Mouse (Mus musculus): ENCODE results near the gene Cmip. TPM values are rescaled to one million over a fixed set of nuclear protein-coding genes. Genes with fewer than 3 reads are reported as not detected.

Gene Cmip
- total RNA-seq, 2 experiments from 2014 or later, result 299 to 317 TPM

DNA sequence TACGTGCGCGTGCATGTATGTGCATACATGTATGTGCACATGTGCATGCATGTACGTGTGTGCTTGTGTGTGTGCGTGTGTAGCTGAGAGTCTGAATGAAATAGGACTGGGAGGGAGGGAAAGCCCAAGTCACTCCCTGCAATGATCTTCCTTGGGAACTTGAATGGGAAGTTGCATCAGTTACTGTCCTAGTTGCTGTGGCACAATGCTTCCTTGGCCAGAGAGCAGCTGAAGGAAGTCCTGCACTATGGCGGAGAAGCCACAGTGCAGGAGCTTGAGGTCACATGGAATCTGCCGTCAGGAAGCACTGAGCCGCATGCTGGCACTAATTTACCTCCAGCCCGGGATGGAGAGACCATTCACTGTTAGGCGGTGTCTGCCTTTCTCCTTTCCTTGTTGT lies 37.9 kb downstream of the Cmip start:
- DNase-seq (ENCODE audit: low spot score in 2 of 2), result no peak

GRCm38 (mm10) chr8:117297913-117298518 lies 41.2 kb downstream of the Cmip start:
- no peak for DNase-seq (ENCODE audit: low spot score in 2 of 2)

GRCm38 (mm10) chr8:117299204-117299603 lies 42.3 kb downstream of the Cmip start:
- no peak for DNase-seq (ENCODE audit: low spot score in 2 of 2)

- DNase-seq (ENCODE audit: low spot score in 2 of 2), result no peak
Measured at GRCm38 (mm10) chr8:117300188-117300587, 43.3 kb downstream of the Cmip start.

DNA sequence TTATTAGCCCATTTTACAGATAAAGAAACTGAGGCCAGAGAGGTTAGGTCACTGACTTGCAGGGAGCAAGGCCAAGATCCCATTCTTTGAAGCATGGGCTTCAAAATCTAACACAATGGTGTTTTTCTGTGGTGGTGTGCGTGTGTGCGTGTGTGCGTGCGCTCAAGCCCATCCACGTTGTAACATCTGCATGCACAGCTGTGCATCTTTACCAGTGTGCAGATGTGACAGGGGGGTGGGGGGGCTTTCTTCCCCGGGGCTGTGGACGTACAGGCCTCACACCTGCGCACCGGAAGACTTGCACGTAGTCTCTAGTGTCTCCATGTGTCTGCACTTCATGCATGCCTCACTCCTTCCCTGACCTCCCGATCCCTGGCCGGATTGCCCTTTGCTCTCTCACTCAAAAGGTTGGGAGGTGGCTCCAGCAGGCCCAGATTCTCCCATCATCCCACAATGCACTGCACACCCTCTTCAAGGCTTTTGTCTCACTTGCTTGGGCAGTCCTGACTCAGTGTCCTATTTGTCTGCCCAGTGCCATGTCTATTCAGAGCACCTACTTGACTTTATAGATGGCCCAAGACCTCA lies 44.7 kb downstream of the Cmip start:
- DNase-seq (ENCODE audit: low spot score in 2 of 2), result no peak

GRCm38 (mm10) chr8:117302072-117302471 lies 45.2 kb downstream of the Cmip start:
- no peak for DNase-seq (ENCODE audit: low spot score in 2 of 2)

DNA sequence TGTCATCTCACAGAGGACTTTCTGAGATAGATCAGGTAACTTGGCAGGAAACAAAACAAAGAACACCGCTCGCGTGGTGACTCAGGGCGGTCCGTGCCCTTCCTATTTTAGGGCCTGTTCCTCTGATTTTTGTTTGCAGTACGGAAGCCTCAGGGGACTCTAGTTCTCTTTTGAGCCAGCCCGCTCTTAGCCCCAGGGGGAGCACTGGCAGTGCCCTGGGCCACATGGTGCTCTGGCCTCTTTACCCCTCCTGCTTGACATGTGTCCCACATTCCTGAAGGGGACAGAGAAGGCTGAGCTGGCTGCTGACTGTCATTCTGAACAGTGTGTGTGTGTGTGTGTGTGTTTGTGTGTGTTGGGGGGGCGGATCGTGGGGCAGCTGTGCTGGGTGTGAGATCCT lies 46.8 kb downstream of the Cmip start:
- DNase-seq (ENCODE audit: low spot score in 2 of 2), result no peak

GRCm38 (mm10) chr8:117305405-117305804 lies 48.5 kb downstream of the Cmip start:
- DNase-seq (ENCODE audit: low spot score in 2 of 2), result no peak

GRCm38 (mm10) chr8:117306756-117307155 lies 49.9 kb downstream of the Cmip start:
- DNase-seq (ENCODE audit: low spot score in 2 of 2), result no peak

DNA sequence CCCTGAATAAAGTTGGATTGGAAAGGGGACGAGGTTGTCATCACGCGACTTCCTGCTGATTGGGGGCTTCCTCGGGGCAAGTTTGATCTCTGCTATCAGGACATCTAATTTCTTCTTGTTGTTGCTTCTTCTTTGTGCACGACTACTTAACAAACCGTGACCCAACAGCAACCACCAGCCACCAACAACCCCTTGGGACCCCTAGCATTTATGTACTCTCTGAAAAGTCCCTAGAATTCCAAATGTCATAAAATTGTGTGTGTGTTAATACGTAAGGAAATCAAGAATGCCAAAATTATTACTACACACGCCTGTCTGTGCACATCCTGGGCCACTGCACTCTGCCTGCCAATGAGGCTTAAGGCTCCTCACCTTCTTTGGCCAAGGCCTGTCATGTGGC lies 50.4 kb downstream of the Cmip start:
- DNase-seq (ENCODE audit: low spot score in 2 of 2), result no peak

- no peak for DNase-seq (ENCODE audit: low spot score in 2 of 2)
Measured at GRCm38 (mm10) chr8:117308303-117309095, 51.6 kb downstream of the Cmip start.

DNA sequence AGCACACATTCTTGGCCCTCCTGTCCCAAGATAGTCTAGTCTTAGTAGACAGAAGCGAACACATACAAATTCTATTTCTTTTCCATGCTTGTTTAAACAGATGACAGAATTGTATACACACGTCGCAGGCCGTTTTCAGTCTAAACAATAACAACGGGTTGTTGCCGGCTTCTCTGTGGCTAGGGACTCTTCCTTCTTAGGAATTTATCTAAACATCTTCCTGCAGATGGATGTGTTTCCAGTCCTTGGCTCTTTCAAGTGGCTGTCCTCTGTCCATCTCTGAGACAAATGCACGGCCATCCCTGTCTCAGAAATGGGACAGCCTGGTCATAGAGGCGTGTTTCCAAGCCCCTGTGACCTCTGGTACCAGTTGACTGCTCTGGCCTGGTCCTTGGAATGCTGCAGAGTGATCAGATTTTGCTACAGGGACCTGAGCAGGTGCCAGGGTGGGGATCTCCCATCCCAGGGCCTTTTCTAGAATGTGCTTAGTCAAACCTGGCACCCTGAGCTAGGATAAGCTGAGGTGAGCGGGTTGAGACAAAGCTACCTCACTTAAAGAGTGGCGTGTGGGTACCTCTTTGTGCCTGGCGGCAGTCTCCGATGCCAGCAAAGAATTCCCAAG lies 52.9 kb downstream of the Cmip start:
- no peak for DNase-seq (ENCODE audit: low spot score in 2 of 2)

GRCm38 (mm10) chr8:117310961-117311561 lies 54.2 kb downstream of the Cmip start:
- DNase-seq (ENCODE audit: low spot score in 2 of 2), result no peak

DNA sequence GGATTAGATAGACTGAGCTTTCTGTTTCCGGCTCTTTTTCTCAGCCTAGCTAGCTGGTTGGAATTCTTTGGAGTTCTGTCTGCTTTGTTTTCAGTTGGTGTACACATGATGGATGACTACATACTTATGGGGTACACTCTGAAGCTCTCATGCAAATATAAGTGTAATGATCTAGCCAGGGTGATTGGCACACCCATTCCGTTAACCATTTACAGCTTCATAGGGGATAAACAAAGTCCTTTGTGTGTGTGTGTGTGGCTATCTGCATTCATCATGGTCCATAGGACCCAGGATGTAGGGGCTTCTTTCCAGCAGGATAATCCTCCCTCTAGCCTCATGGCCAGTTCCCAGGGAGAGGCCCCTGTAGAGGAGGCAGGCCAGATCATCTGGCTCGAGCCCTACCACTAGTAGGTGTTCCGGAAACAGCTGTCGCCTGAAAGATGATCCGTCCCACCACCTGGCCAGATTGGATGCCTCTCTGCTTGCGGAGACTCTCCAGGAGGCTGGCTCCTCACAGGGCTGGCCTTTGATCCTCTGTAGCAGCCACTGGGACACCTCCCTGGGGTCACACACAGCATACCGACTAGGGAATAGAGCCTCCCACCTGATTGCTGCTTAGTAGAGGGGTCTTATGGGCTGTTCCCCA lies 57.6 kb downstream of the Cmip start:
- no peak for DNase-seq (ENCODE audit: low spot score in 2 of 2)

GRCm38 (mm10) chr8:117315727-117316126 lies 58.9 kb downstream of the Cmip start:
- no peak for DNase-seq (ENCODE audit: low spot score in 2 of 2)

- no peak for DNase-seq (ENCODE audit: low spot score in 2 of 2)
Measured at GRCm38 (mm10) chr8:117317478-117317877, 60.6 kb downstream of the Cmip start.

DNA sequence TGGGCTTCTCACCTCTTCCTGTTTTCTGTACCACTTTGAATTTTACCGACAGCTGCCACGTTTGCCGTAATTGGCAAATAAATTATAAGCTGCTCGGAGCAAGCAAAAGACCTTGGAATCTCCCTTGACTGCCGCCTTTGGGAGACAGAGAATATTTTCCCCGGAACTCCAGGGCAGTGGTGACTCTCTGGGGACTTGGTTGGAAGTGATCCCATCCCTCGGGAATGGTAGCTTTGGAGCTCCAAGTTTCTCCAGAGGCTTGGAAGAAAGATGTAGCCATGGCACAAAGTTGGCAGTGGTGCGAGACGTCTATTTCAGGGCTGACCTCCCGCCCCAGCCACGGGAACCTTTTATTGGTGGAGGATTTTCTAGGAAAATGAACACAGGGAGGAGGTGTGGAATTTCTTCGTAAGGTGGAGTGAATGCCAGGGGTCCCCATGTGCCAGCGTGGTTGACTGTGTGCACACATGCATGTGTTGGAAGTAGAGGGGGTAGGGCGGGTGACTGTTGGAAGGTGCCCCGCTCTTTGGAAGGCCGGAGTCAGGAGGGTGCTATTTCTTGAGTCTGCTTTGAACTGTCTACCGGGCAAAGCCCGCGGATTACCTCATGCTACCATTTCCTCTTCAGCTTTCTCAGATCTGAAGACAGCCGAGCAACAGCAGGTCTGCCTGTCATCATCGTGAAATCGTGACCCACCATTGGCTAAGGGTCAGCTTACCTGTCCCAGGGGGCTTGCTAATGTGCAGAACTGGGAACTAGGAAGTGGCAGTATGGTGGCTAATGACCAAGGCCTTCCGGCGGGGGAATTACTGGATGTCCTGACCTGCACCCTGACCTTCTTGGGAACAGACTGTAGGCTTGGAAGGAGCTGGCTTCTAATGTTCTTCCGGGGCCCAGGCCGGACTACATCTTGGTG lies 62.3 kb downstream of the Cmip start:
- DNase-seq (ENCODE audit: low spot score in 2 of 2), result no peak

DNA sequence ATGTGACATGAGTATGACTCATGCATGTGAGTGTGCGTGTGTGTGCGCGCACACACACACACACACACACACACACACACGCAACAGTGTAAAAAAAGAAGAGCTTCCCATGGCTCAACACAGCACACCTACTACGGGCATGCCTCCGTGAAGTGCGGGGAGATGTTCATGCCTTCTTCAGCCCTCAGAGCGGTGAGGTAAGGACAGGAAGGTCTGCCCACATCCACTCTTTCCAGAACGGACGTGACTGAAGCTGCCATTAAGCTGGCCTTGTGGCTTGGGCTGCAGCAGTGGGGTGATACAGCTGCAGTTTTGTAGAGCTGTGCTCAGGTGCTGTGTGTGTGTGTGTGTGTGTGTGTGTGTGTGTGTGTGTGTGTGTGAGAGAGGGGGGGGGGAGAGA lies 63.8 kb downstream of the Cmip start:
- DNase-seq (ENCODE audit: low spot score in 2 of 2), result no peak

- DNase-seq (ENCODE audit: low spot score in 2 of 2), result no peak
Measured at GRCm38 (mm10) chr8:117321232-117321631, 64.4 kb downstream of the Cmip start.

- DNase-seq (ENCODE audit: low spot score in 2 of 2), result peak; percentile 40 to 69
Measured at GRCm38 (mm10) chr8:117322021-117322420, 65.2 kb downstream of the Cmip start.
